Comparison of ENCODE assay signal across 23 mouse cellular contexts in the genomic region with DNA sequence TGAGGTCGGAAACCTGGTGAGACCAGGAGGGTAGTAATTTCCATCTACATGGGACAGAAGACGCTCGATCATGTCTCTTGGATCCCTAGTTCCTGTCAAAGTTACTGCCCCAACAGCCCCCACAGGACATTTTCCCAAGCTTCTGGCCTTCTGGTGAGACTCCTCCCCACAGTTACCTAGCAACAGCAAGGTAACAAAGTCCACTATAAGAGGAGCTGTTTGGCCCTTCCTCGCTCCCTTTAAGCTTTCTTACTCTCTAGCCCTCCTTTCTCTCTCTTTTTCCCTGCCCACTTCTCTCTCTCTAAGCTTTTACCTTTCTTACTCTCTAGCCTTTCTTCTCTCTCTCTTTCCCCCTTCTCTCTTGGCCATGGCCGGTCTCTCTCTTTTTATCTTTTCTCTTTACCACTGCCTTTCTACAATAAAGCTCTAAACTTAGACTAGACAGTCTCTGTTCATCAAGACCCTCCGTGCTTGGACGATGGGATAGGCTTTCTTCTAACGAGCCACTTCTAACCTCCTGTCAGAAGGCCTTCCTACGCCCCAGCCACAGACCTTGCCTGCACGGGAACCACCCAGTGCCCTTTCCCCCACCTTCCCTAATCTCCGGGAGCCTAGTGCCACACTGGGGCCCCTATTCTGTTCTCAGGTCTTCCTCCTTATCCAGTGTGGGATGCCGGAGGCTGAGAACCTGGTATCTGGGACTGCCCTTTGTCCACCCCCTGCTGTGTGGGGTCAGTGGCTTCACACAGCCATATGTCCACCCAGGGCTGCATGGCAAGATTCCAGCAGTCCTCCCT. TPM values are rescaled to one million over a fixed set of nuclear protein-coding genes. Genes with fewer than 3 reads are reported as not detected.
DNase-seq lines count a peak whose midpoint lies in the region; ATAC-seq and TF ChIP-seq lines count a peak whose summit lies in the region.
"Had no signal": no experiment of that assay in that cellular context is flagged by ENCODE, and none has a peak within 500 bp of the region (broad histone marks: within the 10 kb centered on the region; RNA-seq: fewer than 3 reads in every experiment).

No protein-coding gene starts in this region.

- H3K4me2 ChIP-seq in midbrain, embryonic 12.5 days (replicated peaks): no peak overlapping the region
- H3K4me2 ChIP-seq in midbrain, postnatal 0 days (ENCODE audit: low read depth, low read length, poor library complexity, severe bottlenecking): no peak overlapping the region
- H3K4me2 ChIP-seq in hindbrain, embryonic 13.5 days: no peak overlapping the region
- H3K4me2 ChIP-seq: embryonic facial prominence, embryonic 12.5 days; forebrain, embryonic 12.5 days; heart, embryonic 13.5 days; hindbrain, embryonic 15.5 days had no signal

- intact Hi-C loops in heart, postnatal 10 days (cut with DNase I): no loop called here

- H3K4me1 ChIP-seq in midbrain, embryonic 12.5 days: no peaks in the 10 kb centered on the region
- H3K4me1 ChIP-seq in midbrain, postnatal 0 days (ENCODE audit: insufficient read depth, low read length): no peaks in the 10 kb centered on the region
- H3K4me1 ChIP-seq in hindbrain, embryonic 13.5 days (replicated peaks): no peaks in the 10 kb centered on the region
- H3K4me1 ChIP-seq: embryonic facial prominence, embryonic 12.5 days; forebrain, embryonic 12.5 days; heart, embryonic 13.5 days; hindbrain, embryonic 10.5 days; hindbrain, embryonic 15.5 days had no signal

- no peak overlapping the region for H3K27ac ChIP-seq in midbrain, embryonic 12.5 days (replicated peaks)
- no peak overlapping the region for H3K27ac ChIP-seq in midbrain, postnatal 0 days (ENCODE audit: low read depth, low read length)
- no peak overlapping the region for H3K27ac ChIP-seq in hindbrain, embryonic 13.5 days
- H3K27ac ChIP-seq: embryonic facial prominence, embryonic 12.5 days; forebrain, embryonic 12.5 days; heart, embryonic 13.5 days; hindbrain, embryonic 10.5 days; hindbrain, embryonic 15.5 days had no signal

- H3K9ac ChIP-seq in midbrain, embryonic 12.5 days (replicated peaks): no peak overlapping the region
- no peak overlapping the region for H3K9ac ChIP-seq in midbrain, postnatal 0 days (replicated peaks; ENCODE audit: low read length, poor library complexity, severe bottlenecking)
- H3K9ac ChIP-seq in hindbrain, embryonic 13.5 days: no peak overlapping the region
- H3K9ac ChIP-seq: embryonic facial prominence, embryonic 12.5 days; forebrain, embryonic 12.5 days; heart, embryonic 13.5 days; hindbrain, embryonic 15.5 days had no signal

- peak; percentile 49; the same call in 1 of the 2 replicates for ATAC-seq in midbrain, embryonic 12.5 days (ENCODE audit: low FRiP score, low read depth)
- no peak for ATAC-seq in midbrain, postnatal 0 days (ENCODE audit: low FRiP score)
- ATAC-seq in megakaryocyte, adult 5-6 weeks (ENCODE audit: poor library complexity, severe bottlenecking): peak; percentile 51
- no peak for ATAC-seq in hindbrain, embryonic 13.5 days (ENCODE audit: low FRiP score)
- ATAC-seq: forebrain, embryonic 16.5 days had no signal

- H3K27me3 ChIP-seq in midbrain, embryonic 12.5 days: no peaks in the 10 kb centered on the region
- H3K27me3 ChIP-seq in midbrain, postnatal 0 days (ENCODE audit: insufficient read depth, low read length): no peaks in the 10 kb centered on the region
- H3K27me3 ChIP-seq in hindbrain, embryonic 13.5 days: no peaks in the 10 kb centered on the region
- H3K27me3 ChIP-seq: embryonic facial prominence, embryonic 12.5 days; forebrain, embryonic 12.5 days; heart, embryonic 13.5 days; hindbrain, embryonic 15.5 days had no signal

- 79% methylated on average over 12 of the region's 12 CpGs for WGBS in midbrain, embryonic 12.5 days
- WGBS in midbrain, postnatal 0 days: 81% methylated on average over 12 of the region's 12 CpGs
- WGBS in hindbrain, embryonic 13.5 days: 83% methylated on average over 12 of the region's 12 CpGs

- H3K9me3 ChIP-seq in midbrain, embryonic 12.5 days: peaks cover 17% of the 10 kb centered on the region
- H3K9me3 ChIP-seq in midbrain, postnatal 0 days (ENCODE audit: low read length): peaks cover 16% of the 10 kb centered on the region; the same call in 1 of the 2 replicates
- H3K9me3 ChIP-seq in hindbrain, embryonic 13.5 days: 0 out of 2 replicates have a peak, but pooled peaks cover 4% of the 10 kb centered on the region
- H3K9me3 ChIP-seq: hindbrain, embryonic 15.5 days had no signal

- no peak for TF ChIP-seq CTCF in midbrain, postnatal 0 days (IDR thresholded peaks at IDR 0.05)

- DNase-seq in heart, adult 11 months: peak; percentile 44
- no peak for DNase-seq in heart, postnatal 10 days
- DNase-seq in midbrain, postnatal 0 days (ENCODE audit: low spot score): no peak
- DNase-seq in right cerebral cortex, postnatal 10 days (ENCODE audit: low spot score in 2 of 2): no peak
- DNase-seq: adrenal gland, postnatal 10 days; B cell, adult 2 months; cerebellum, adult 11-12 months; cerebellum, adult 9-10 months; gastrocnemius, postnatal 14 days had no signal

- H3K36me3 ChIP-seq in midbrain, embryonic 12.5 days: no peaks in the 10 kb centered on the region
- H3K36me3 ChIP-seq in midbrain, postnatal 0 days (ENCODE audit: insufficient read depth, low read length): no peaks in the 10 kb centered on the region
- no peaks in the 10 kb centered on the region for H3K36me3 ChIP-seq in hindbrain, embryonic 13.5 days
- H3K36me3 ChIP-seq: embryonic facial prominence, embryonic 12.5 days; forebrain, embryonic 12.5 days; heart, embryonic 13.5 days; hindbrain, embryonic 10.5 days; hindbrain, embryonic 15.5 days had no signal

- H3K4me3 ChIP-seq in midbrain, embryonic 12.5 days: no peak overlapping the region
- H3K4me3 ChIP-seq in midbrain, postnatal 0 days (ENCODE audit: low read depth, low read length): no peak overlapping the region
- H3K4me3 ChIP-seq in hindbrain, embryonic 13.5 days: no peak overlapping the region
- H3K4me3 ChIP-seq: embryonic facial prominence, embryonic 12.5 days; forebrain, embryonic 12.5 days; heart, embryonic 13.5 days; hindbrain, embryonic 10.5 days; hindbrain, embryonic 15.5 days had no signal

RNA-seq across cellular contexts. Expression of a gene that starts 55.3 kb away (rescaled TPM):
- under 1 TPM in 1 of 2 experiments, not detected in 1; 0.10 TPM for total RNA-seq in heart, postnatal 10 days (2021)
- not detected in 2 replicates for polyA plus RNA-seq in midbrain, embryonic 12.5 days (2016; fragmentation: Nextera tagmentation; extraction: Ambion mirVana)
- total RNA-seq in midbrain, postnatal 0 days (2014; rRNA removed): not detected in 2 replicates
- polyA plus RNA-seq in midbrain, postnatal 0 days (2015; fragmentation: Nextera tagmentation; extraction: Ambion mirVana): not detected in 2 replicates
- 10.9 and 12.4 TPM in 2 replicates for total RNA-seq in megakaryocyte, adult 5-6 weeks (2015)
- total RNA-seq in megakaryocyte, adult 5-6 weeks (2017): 19.6 and 20.1 TPM in 2 replicates
- not detected in 2 replicates for polyA plus RNA-seq in hindbrain, embryonic 13.5 days (2015; fragmentation: Nextera tagmentation; extraction: Ambion mirVana)
- total RNA-seq: adrenal gland, postnatal 4 days; gastrocnemius, adult 18-20 months; gastrocnemius, postnatal 14 days; granulocyte monocyte progenitor cell, adult 5-6 weeks; heart, postnatal 25 days; MEL had no signal
- polyA plus RNA-seq: embryonic facial prominence, embryonic 12.5 days; forebrain, embryonic 12.5 days; forebrain, embryonic 16.5 days; heart, embryonic 13.5 days; hindbrain, embryonic 10.5 days; hindbrain, embryonic 15.5 days had no signal

Comparison
In these comparisons a context has a peak if more than half of its experiments do, and no peak if none do; other contexts are left out.
1. ATAC-seq: peak in midbrain, embryonic 12.5 days (single experiment) and megakaryocyte, adult 5-6 weeks (single experiment); none in midbrain, postnatal 0 days (single experiment) and hindbrain, embryonic 13.5 days (single experiment).
2. RNA of a gene that starts 55.3 kb away (total RNA-seq): 10.9 to 20.1 TPM in megakaryocyte, adult 5-6 weeks; 0.10 TPM in heart, postnatal 10 days and not detected in midbrain, postnatal 0 days; every median in the first group is over 10 times any median in the second.